Mouse (Mus musculus) small intestine, adult 2 months (tissue): ENCODE measurements at regions not wholly inside any gene's neighbourhood (a gene's known extent, or its start where the extent isn't known, plus 50 kb on each side); places are given as distances from the start of the nearest gene placed in this dataset.

Experiments
- H3K27ac ChIP-seq: fragments of 200-500 bp; 2 replicates; pipeline ENCODE4 v1.5.1; 2012; ENCODE audit warnings: low read depth, low read length, control low read depth, inconsistent platforms; ENCODE audit not compliant: insufficient read depth
- H3K27me3 ChIP-seq: fragments of 200-500 bp; 2 replicates; pipeline ENCODE4 v1.6.1; 2012; ENCODE audit warnings: mild to moderate bottlenecking, moderate library complexity, low read length, inconsistent platforms; ENCODE audit not compliant: control insufficient read depth, insufficient read depth
- H3K36me3 ChIP-seq: fragments of 200-500 bp; 2 replicates; pipeline ENCODE4 v1.6.1; 2012; ENCODE audit warnings: mild to moderate bottlenecking, low read length, control low read depth, inconsistent platforms; ENCODE audit not compliant: control insufficient read depth, insufficient read depth
- H3K4me1 ChIP-seq: fragments of 200-500 bp; 2 replicates; pipeline ENCODE4 v1.6.1; 2012; ENCODE audit warnings: low read length, inconsistent platforms, mixed read lengths; ENCODE audit not compliant: control insufficient read depth, insufficient read depth, insufficient read length
- H3K4me3 ChIP-seq: fragments of 200-500 bp; 2 replicates; pipeline ENCODE4 v1.5.1; 2012; ENCODE audit warnings: low read depth, mild to moderate bottlenecking, control low read depth, inconsistent platforms, low read length, moderate library complexity
- CTCF ChIP-seq: fragments of 200-500 bp; IDR thresholded peaks from 2 replicates; pipeline ENCODE4 v1.5.1; 2012; ENCODE audit warnings: low read depth, mild to moderate bottlenecking, control low read depth, inconsistent platforms, low read length, moderate library complexity, mixed read lengths; ENCODE audit not compliant: insufficient replicate concordance, insufficient read length; ENCODE audit errors: extremely low read depth
- POLR2A ChIP-seq: fragments of 200-500 bp; IDR thresholded peaks from 2 replicates; pipeline ENCODE4 v1.6.1; 2012; ENCODE audit warnings: low read depth, mild to moderate bottlenecking, control low read depth, inconsistent platforms, low read length, moderate library complexity
- WGBS: fragments of 180-500 bp; shearing (Covaris S2); methylation state at CpG from one replicate; pipeline ENCODE4 v1.1.7; 2018; 5-methylcytosine and 5-hydroxymethylcytosine counted together

DNA sequence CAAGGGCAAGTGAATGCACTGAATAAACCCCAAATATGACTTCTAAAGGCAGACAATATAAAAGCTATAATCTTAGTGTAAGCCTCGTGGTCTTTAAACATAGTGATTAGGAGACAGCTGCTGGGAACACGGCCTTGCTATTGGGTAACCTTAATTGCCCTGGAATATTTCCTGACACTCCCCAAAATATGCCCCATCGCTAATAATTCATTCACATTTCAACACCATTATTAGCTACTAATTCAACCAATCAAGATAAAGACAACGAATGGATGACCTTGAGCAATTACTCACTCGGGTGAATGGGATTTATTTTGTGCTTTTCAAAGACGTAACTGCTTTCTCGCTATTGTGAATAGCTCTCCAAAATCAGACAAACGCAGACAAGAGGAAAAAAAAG is 337.2 kb downstream of the Ptprc start:
- 35% methylated on average over 8 of the region's 8 CpGs for WGBS
- no peak overlapping the region for H3K27ac ChIP-seq
- H3K36me3 ChIP-seq: no peaks in the 10 kb centered on the region
- no peak for TF ChIP-seq POLR2A
- no peak for TF ChIP-seq CTCF
- H3K4me3 ChIP-seq: no peak overlapping the region
- no peaks in the 10 kb centered on the region for H3K4me1 ChIP-seq
- H3K27me3 ChIP-seq: no peaks in the 10 kb centered on the region

DNA sequence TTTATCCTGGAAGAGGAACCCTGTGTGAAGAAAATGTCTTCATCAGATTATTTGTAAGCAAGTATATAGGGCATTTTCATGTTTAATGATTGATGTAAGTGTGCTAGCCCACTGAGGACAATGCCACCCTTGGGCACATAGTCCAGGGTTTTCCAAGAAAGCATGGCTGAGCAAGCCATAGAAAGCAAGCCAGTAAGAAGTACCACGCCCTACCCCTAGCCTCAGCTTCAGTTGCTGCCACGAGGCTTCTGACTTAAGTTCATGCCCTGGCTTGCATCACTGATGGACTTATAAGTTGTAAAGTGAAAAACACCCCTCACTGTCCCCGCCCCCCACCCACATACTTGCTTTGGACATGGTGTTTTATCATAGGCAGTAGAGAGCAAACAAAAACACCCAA is 342.0 kb downstream of the Ptprc start:
- H3K4me1 ChIP-seq: no peaks in the 10 kb centered on the region
- no peaks in the 10 kb centered on the region for H3K27me3 ChIP-seq
- WGBS: 58% methylated on average over 3 of the region's 3 CpGs
- H3K27ac ChIP-seq: no peak overlapping the region
- no peaks in the 10 kb centered on the region for H3K36me3 ChIP-seq
- H3K4me3 ChIP-seq: no peak overlapping the region
- no peak for TF ChIP-seq POLR2A

DNA sequence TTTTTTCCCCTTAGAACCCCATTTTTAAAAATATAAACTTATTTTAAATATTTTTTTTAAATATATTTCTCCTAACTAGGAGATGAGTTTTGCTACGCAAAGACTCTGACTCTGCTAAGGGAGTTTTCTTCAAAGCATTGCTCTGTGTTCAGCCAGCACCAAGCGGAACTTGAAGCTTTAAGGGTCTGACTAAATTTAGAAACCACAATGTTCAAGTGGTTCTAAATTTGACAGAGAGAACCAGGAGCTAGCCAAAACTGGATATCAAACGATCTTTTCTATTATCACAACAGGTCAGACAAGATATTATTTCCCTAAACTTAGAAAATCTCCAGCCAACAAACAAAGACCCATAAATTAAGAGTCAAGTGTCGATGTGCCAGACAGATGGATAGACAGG is 344.2 kb downstream of the Ptprc start:
- TF ChIP-seq CTCF (no peak), POLR2A (no peak)
- Histone ChIP-seq H3K4me3 (no peak overlapping the region), H3K4me1 (no peaks in the 10 kb centered on the region), H3K27ac (no peak overlapping the region), H3K27me3 (no peaks in the 10 kb centered on the region), H3K36me3 (no peaks in the 10 kb centered on the region)
- 54% methylated on average over 4 of the region's 4 CpGs for WGBS

DNA sequence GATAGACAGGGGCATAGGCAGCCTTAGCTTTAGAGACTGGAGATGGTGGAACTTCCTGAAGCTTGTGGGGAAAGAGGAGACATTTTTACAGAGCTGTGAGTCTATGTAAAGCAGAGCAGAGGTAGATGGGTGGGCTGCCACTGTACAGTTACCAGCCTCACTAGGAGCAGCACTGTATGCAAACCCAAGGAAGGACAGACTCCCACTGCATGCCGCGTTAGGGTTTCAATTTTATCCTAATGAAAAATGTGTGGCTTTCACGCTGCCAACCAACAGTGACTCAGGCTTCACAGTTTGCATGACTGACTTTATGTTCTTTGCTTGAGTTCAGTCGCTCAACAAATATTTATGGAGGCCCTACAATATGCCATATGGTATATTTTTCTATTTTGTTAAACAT is 348.1 kb downstream of the Ptprc start:
- H3K27me3 ChIP-seq: no peaks in the 10 kb centered on the region
- 86% methylated on average over 4 of the region's 4 CpGs for WGBS
- H3K36me3 ChIP-seq: no peaks in the 10 kb centered on the region
- no peak overlapping the region for H3K4me3 ChIP-seq
- H3K4me1 ChIP-seq: no peaks in the 10 kb centered on the region
- no peak overlapping the region for H3K27ac ChIP-seq
- no peak for TF ChIP-seq POLR2A
- TF ChIP-seq CTCF: no peak

DNA sequence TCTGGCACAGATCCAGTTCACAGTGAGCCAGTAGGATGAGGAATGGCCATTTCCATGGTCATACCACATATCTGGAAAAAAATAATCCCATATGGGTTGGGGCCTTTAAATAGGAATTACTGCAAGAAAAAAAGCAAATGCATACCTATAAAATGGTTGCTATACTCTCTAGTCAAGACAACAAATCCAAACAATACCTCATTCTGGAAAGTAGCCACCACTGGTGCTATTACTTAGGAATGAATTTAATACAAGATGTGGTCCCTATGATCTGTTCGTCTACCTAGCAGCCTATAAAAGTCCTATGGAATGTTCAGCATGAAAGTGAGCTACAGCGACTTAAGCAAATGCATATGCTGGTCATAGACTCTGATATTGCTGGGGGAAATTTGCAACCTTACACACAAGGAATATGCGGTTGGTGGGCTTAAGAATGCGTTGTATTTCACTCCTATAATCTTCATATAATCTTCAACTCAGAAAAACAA is 360.1 kb downstream of the Ptprc start:
- 87% methylated on average over 4 of the region's 4 CpGs for WGBS
- Histone ChIP-seq H3K36me3 (no peaks in the 10 kb centered on the region), H3K27ac (no peak overlapping the region), H3K27me3 (no peaks in the 10 kb centered on the region), H3K4me1 (no peaks in the 10 kb centered on the region), H3K4me3 (no peak overlapping the region)
- TF ChIP-seq POLR2A (no peak), CTCF (no peak)

DNA sequence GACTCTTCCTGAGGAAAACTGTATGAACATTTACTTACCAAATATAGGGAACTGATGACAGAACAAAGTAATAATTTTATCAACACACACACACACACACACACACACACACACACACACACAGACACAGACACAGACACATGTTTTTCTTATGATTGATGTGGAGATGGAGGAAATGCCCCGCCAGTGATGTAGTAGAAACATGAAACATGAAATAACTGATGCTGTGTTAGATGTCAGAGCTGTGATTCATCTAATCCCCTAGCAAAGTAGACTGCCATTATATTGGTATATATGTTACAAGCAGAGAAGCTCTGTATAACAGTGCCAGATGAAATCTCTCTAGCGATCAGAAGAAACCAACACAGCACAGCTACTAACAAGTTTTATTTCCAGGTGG is 361.0 kb downstream of the Ptprc start:
- 88% methylated on average over 2 of the region's 2 CpGs for WGBS
- H3K36me3 ChIP-seq: no peaks in the 10 kb centered on the region
- no peak overlapping the region for H3K4me3 ChIP-seq
- H3K27ac ChIP-seq: no peak overlapping the region
- no peak for TF ChIP-seq CTCF
- TF ChIP-seq POLR2A: no peak
- H3K4me1 ChIP-seq: no peaks in the 10 kb centered on the region
- H3K27me3 ChIP-seq: no peaks in the 10 kb centered on the region

DNA sequence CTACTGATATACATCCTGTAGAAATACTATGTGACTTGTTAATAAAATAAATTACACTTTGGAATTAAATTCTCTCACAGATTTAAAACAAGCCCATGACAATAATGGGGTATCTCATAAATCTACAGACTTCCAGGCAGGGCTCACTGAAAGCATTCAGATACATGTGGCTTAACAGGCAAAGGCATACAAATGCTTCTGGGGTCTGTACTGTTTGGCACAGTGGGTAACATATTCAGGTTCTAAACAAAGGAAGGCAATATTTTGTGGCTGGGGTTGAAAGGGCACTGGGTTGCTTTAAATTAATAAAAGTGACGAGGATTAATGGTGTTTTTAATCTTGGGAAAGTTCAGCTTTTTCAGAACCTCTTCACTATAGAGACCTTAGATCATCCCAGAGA is 361.8 kb downstream of the Ptprc start:
- no peak for TF ChIP-seq POLR2A
- no peak for TF ChIP-seq CTCF
- WGBS: 77% methylated on average over 1 of the region's 1 CpGs

DNA sequence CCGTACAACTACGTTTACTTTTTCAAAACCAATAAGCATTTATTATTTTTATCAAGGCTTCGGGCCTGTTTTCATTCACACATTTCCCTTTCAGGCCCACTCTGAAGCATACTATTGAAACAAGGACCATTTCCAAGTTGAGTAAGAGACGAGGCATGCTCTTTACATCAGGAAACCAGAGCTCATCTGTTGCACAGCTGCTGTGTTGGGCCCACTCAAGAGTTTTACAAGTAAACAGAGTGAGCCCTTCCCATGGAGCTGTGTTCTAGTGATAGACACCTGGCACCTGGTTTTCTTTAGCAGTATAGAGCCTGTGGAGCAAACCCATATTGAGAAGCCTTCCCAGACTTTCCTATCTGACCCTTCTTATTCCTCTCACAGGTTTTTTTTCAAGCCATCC is 363.5 kb downstream of the Ptprc start:
- H3K4me1 ChIP-seq: no peaks in the 10 kb centered on the region
- TF ChIP-seq CTCF (no peak), POLR2A (no peak)
- WGBS: 64% methylated on average over 4 of the region's 4 CpGs
- no peak overlapping the region for H3K27ac ChIP-seq
- H3K4me3 ChIP-seq: no peak overlapping the region
- no peaks in the 10 kb centered on the region for H3K36me3 ChIP-seq
- no peaks in the 10 kb centered on the region for H3K27me3 ChIP-seq

More for the DNA sequence above, 361.8 kb downstream of the Ptprc start:
- Histone ChIP-seq H3K36me3 (no peaks in the 10 kb centered on the region), H3K4me1 (no peaks in the 10 kb centered on the region), H3K4me3 (no peak overlapping the region), H3K27ac (no peak overlapping the region), H3K27me3 (no peaks in the 10 kb centered on the region)
